Comparison of ENCODE assay signal across 19 mouse cellular contexts in genomic region chr17:27247680-27248386, GRCm38 (mm10). TPM values are rescaled to one million over a fixed set of nuclear protein-coding genes. Genes with fewer than 3 reads are reported as not detected.
DNase-seq lines count a peak whose midpoint lies in the region; ATAC-seq and TF ChIP-seq lines count a peak whose summit lies in the region.
"Had no signal": no experiment of that assay in that cellular context is flagged by ENCODE, and none has a peak within 500 bp of the region (broad histone marks: within the 10 kb centered on the region; RNA-seq: fewer than 3 reads in every experiment).

No protein-coding gene starts in this region.

- no peak for TF ChIP-seq CTCF in E14TG2a.4 (conservative IDR thresholded peaks at IDR 0.05; ENCODE audit: low read length)

- H3K27me3 ChIP-seq in E14TG2a.4 (ENCODE audit: insufficient read depth, low read length) = no peaks in the 10 kb centered on the region; the same call in 1 of the 2 replicates
- H3K27me3 ChIP-seq in kidney, embryonic 16.5 days (ENCODE audit: insufficient read depth, low read length) = no peaks in the 10 kb centered on the region
- H3K27me3 ChIP-seq: neural tube, embryonic 15.5 days; stomach, embryonic 15.5 days had no signal

- H3K9ac ChIP-seq in kidney, embryonic 16.5 days (replicated peaks; ENCODE audit: low read length) = no peak overlapping the region
- H3K9ac ChIP-seq: hindbrain, embryonic 12.5 days; limb, embryonic 13.5 days; liver, postnatal 0 days; neural tube, embryonic 15.5 days; stomach, embryonic 15.5 days had no signal

- H3K4me3 ChIP-seq in E14TG2a.4 (replicated peaks; ENCODE audit: low read length) = peak overlapping the region; percentile 8; the same call in 1 of the 2 replicates
- no peak overlapping the region for H3K4me3 ChIP-seq in kidney, embryonic 16.5 days (ENCODE audit: low read length)
- H3K4me3 ChIP-seq: gastrocnemius, adult 2 months; hindbrain, embryonic 12.5 days; limb, embryonic 13.5 days; megakaryocyte, embryonic 14.5 days; neural tube, embryonic 15.5 days; stomach, embryonic 15.5 days had no signal

- H3K9me3 ChIP-seq in E14TG2a.4 (ENCODE audit: low read length) = peaks cover 100% of the 10 kb centered on the region
- no peaks in the 10 kb centered on the region for H3K9me3 ChIP-seq in kidney, embryonic 16.5 days (ENCODE audit: low read length)
- H3K9me3 ChIP-seq: hindbrain, embryonic 12.5 days; limb, embryonic 13.5 days; neural tube, embryonic 15.5 days; stomach, embryonic 15.5 days had no signal

- no peak for DNase-seq in cerebellum, postnatal 4 days (ENCODE audit: low spot score in 2 of 2)
- DNase-seq in cerebellum, adult 9-11 months = peak; percentile 90
- DNase-seq in right cerebral cortex, adult 18-20 months = peak; percentile 91
- DNase-seq in thymus, postnatal 4 days = no peak
- DNase-seq in adrenal gland, postnatal 10 days = no peak
- DNase-seq: gastrocnemius, adult 2 months; kidney, adult 11 months; kidney, postnatal 36 days; liver, postnatal 0 days; thymus, postnatal 14 days had no signal

- ATAC-seq in cerebellum, adult (ENCODE audit: insufficient number of reproducible peaks, low FRiP score, low TSS enrichment) = peak; percentile 80; the same call in 1 of the 2 replicates
- no peak for ATAC-seq in kidney, embryonic 16.5 days (ENCODE audit: low FRiP score, low TSS enrichment)
- ATAC-seq: liver, postnatal 0 days had no signal

- 0 out of 2 replicates have a peak, but pooled peaks cover 4% of the 10 kb centered on the region for H3K36me3 ChIP-seq in E14TG2a.4 (ENCODE audit: insufficient read depth, low read length)
- no peaks in the 10 kb centered on the region for H3K36me3 ChIP-seq in kidney, embryonic 16.5 days (ENCODE audit: insufficient read depth, low read length)
- H3K36me3 ChIP-seq: hindbrain, embryonic 12.5 days; limb, embryonic 13.5 days; neural tube, embryonic 15.5 days; stomach, embryonic 15.5 days had no signal

- no peak overlapping the region for H3K4me2 ChIP-seq in kidney, embryonic 16.5 days (replicated peaks; ENCODE audit: low read depth, low read length)
- H3K4me2 ChIP-seq: heart, embryonic 11.5 days; hindbrain, embryonic 12.5 days; limb, embryonic 13.5 days; neural tube, embryonic 15.5 days; stomach, embryonic 15.5 days had no signal

- H3K27ac ChIP-seq in kidney, embryonic 16.5 days (ENCODE audit: low read length) = no peak overlapping the region
- H3K27ac ChIP-seq: gastrocnemius, adult 2 months; hindbrain, embryonic 12.5 days; limb, embryonic 13.5 days; neural tube, embryonic 15.5 days; stomach, embryonic 15.5 days had no signal

- no peaks in the 10 kb centered on the region for H3K4me1 ChIP-seq in E14TG2a.4 (replicated peaks; ENCODE audit: low read depth, low read length)
- no peaks in the 10 kb centered on the region for H3K4me1 ChIP-seq in kidney, embryonic 16.5 days (ENCODE audit: insufficient read depth, low read length)
- H3K4me1 ChIP-seq: megakaryocyte, embryonic 14.5 days; stomach, embryonic 15.5 days had no signal

- WGBS in kidney, embryonic 16.5 days = 82% methylated on average over 6 of the region's 6 CpGs

RNA-seq across cellular contexts. Expression of gene Lemd2, which starts 43.6 kb away (rescaled TPM):
- total RNA-seq in adrenal gland, postnatal 10 days (2021) = 10 to 100 TPM; 42.5 to 51.3 TPM
- polyA plus RNA-seq in kidney, embryonic 16.5 days (2015; fragmentation: Nextera tagmentation; extraction: Ambion mirVana) = 9.7 and 10.0 TPM in 2 replicates

Comparison
In these comparisons a context has a peak if more than half of its experiments do, and no peak if none do; other contexts are left out.
1. DNase-seq: peak in cerebellum, adult 9-11 months (single experiment) and right cerebral cortex, adult 18-20 months (single experiment); none in cerebellum, postnatal 4 days (0 of 2), thymus, postnatal 4 days (single experiment) and adrenal gland, postnatal 10 days (single experiment).